Mouse (Mus musculus): ENCODE measurements at regions not wholly inside any gene's neighbourhood (a gene's known extent, or its start where the extent isn't known, plus 50 kb on each side); places are given as distances from the start of the nearest gene placed in this dataset.

DNA sequence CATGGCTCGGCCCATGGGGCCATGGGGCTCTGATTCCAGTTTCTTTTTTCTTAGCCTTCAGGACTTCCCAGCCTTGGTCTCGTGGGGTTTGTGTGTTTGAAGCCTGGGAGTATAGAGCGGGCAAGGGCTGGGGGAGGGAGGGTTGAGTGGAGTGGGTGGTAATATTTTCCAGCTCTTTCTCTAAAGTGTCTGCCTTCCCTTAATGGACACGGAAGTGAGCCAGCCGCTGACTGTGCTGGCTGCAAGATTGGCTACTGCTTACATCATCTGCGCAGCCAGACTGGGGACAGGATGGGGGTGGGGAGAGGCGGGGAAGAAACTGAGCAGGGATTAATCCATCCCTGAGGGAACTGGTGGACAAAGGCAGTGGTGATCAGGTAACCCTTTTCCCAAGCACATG is 52.3 kb downstream of the Tnp1 start:
- Histone ChIP-seq H3K36me3 (ENCODE audit: control insufficient read depth, insufficient read depth, low read length) (no peaks in the 10 kb centered on the region), H3K4me1 (ENCODE audit: control insufficient read depth, insufficient read depth, low read length) (no peaks in the 10 kb centered on the region; the same call in 1 of the 2 replicates), H3K27me3 (ENCODE audit: control insufficient read depth, insufficient read depth, low read depth, low read length) (no peaks in the 10 kb centered on the region), H3K9me3 (replicated peaks; ENCODE audit: control insufficient read depth, low read length, poor library complexity, severe bottlenecking) (no peaks in the 10 kb centered on the region), H3K27ac (ENCODE audit: low read length) (0 out of 2 replicates have a peak overlapping the region, but pooled peaks have one; percentile 35), H3K4me2 (ENCODE audit: low read length) (no peak overlapping the region), H3K9ac (ENCODE audit: low read depth, low read length) (no peak overlapping the region), H3K4me3 (ENCODE audit: low read depth, low read length) (no peak overlapping the region)
- WGBS: 27% methylated on average over 7 of the region's 7 CpGs
- peak; percentile 60 for ATAC-seq

DNA sequence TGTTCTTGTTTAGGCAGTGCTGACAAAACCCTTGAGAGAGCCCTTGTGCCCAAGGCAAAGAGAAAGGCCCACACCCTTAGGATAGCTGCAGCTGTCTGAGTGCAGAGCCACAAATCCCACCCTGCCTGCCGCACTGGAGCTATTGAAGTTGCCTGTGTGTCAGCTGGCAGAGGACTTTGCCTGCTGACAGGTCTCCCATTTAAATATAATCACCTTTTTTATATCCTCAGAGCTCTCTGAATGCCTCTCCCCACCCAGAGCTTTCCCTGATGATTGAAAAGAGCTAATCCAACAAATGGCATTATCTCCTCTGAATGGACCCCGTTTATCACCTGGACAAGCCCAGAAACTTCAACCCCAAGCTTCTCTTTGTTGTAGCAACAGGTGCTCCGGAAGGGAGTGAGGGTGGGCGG is 55.5 kb downstream of the Tnp1 start:
- no peaks in the 10 kb centered on the region for H3K9me3 ChIP-seq (replicated peaks; ENCODE audit: control insufficient read depth, low read length, poor library complexity, severe bottlenecking)
- no peak overlapping the region for H3K9ac ChIP-seq (ENCODE audit: low read depth, low read length)
- WGBS: 15% methylated on average over 4 of the region's 4 CpGs
- H3K4me1 ChIP-seq (ENCODE audit: control insufficient read depth, insufficient read depth, low read length): no peaks in the 10 kb centered on the region; the same call in 1 of the 2 replicates
- H3K27me3 ChIP-seq (ENCODE audit: control insufficient read depth, insufficient read depth, low read depth, low read length): no peaks in the 10 kb centered on the region
- H3K4me2 ChIP-seq (ENCODE audit: low read length): no peak overlapping the region
- no peak overlapping the region for H3K4me3 ChIP-seq (ENCODE audit: low read depth, low read length)
- no peak for ATAC-seq
- H3K27ac ChIP-seq (ENCODE audit: low read length): no peak overlapping the region
- no peaks in the 10 kb centered on the region for H3K36me3 ChIP-seq (ENCODE audit: control insufficient read depth, insufficient read depth, low read length)

DNA sequence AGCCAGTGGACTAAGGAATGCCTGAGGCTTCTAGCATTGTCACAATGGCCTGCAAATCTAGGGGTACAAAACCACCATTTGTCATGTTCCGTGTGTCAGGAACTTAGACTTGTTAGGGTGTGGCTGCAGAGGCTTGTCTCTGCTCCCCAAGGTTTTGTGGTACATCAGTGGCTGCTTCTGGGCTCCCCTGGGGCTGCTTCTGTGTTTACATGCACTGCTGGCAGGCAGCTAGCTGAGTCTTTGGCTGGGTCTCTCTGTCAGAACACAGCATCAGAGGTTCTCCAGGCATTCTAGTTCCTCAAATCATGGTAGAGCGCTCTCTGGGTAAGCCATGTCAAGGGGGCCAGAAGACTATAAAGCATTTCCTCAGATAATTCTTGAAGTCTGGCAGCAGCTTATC is 60.3 kb downstream of the Tnp1 start:
- Histone ChIP-seq H3K36me3 (ENCODE audit: control insufficient read depth, insufficient read depth, low read length) (no peaks in the 10 kb centered on the region), H3K27me3 (ENCODE audit: control insufficient read depth, insufficient read depth, low read depth, low read length) (no peaks in the 10 kb centered on the region), H3K9ac (ENCODE audit: low read depth, low read length) (no peak overlapping the region), H3K4me3 (ENCODE audit: low read depth, low read length) (no peak overlapping the region), H3K4me2 (ENCODE audit: low read length) (no peak overlapping the region), H3K9me3 (replicated peaks; ENCODE audit: control insufficient read depth, low read length, poor library complexity, severe bottlenecking) (no peaks in the 10 kb centered on the region), H3K27ac (ENCODE audit: low read length) (no peak overlapping the region), H3K4me1 (ENCODE audit: control insufficient read depth, insufficient read depth, low read length) (no peaks in the 10 kb centered on the region)
- no peak for ATAC-seq
- 92% methylated on average over 2 of the region's 2 CpGs for WGBS

DNA sequence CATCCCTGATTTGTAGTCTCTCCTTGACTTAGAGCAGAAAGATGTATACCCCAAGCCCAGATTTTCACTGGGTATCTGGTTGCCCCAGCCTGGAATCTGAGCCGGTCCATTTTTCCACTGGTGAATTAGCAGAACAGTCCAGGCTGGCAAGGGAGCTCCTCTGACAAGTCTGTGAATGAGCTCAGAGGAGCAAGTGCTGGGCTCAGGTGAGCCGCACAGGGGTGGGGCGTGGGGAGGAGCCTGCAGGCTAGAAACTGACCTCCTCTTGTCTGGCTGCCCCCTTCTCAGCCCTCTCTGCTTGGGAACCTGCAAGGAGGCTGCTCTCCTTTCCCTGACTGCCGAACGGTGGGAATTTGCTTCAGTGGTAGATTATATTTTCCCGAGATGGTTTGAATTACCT is 62.8 kb downstream of the Tnp1 start:
- WGBS: 53% methylated on average over 6 of the region's 6 CpGs
- Histone ChIP-seq H3K36me3 (ENCODE audit: control insufficient read depth, insufficient read depth, low read length) (no peaks in the 10 kb centered on the region), H3K9me3 (replicated peaks; ENCODE audit: control insufficient read depth, low read length, poor library complexity, severe bottlenecking) (no peaks in the 10 kb centered on the region), H3K27me3 (ENCODE audit: control insufficient read depth, insufficient read depth, low read depth, low read length) (no peaks in the 10 kb centered on the region), H3K4me3 (ENCODE audit: low read depth, low read length) (no peak overlapping the region), H3K27ac (ENCODE audit: low read length) (no peak overlapping the region), H3K4me1 (ENCODE audit: control insufficient read depth, insufficient read depth, low read length) (no peaks in the 10 kb centered on the region), H3K9ac (ENCODE audit: low read depth, low read length) (no peak overlapping the region), H3K4me2 (ENCODE audit: low read length) (no peak overlapping the region)
- ATAC-seq: no peak

DNA sequence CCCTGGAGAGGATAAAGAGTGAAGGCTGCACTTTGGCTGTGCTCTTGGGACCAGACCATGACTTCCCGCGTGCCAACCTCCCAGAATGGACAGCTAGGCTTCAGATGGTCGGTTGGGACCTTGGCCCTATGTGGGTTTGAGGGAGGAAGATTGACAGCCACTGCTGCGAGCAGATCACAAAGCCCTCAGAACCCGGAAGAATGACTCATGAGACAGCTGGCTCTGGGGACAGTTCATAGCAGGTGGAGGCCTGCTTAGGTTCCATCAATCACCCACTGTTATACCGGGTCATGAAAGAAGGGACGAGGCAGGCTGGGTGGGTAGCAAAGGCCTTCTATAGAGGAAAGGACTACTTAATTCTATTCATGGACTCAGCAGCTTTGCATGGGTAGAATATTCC is 63.9 kb downstream of the Tnp1 start:
- no peaks in the 10 kb centered on the region for H3K36me3 ChIP-seq (ENCODE audit: control insufficient read depth, insufficient read depth, low read length)
- no peaks in the 10 kb centered on the region for H3K27me3 ChIP-seq (ENCODE audit: control insufficient read depth, insufficient read depth, low read depth, low read length)
- no peak overlapping the region for H3K27ac ChIP-seq (ENCODE audit: low read length)
- 78% methylated on average over 7 of the region's 7 CpGs for whole genome bisulfite sequencing
- no peaks in the 10 kb centered on the region for H3K4me1 ChIP-seq (ENCODE audit: control insufficient read depth, insufficient read depth, low read length)
- ATAC-seq: no peak
- H3K9me3 ChIP-seq (replicated peaks; ENCODE audit: control insufficient read depth, low read length, poor library complexity, severe bottlenecking): no peaks in the 10 kb centered on the region
- H3K4me2 ChIP-seq (ENCODE audit: low read length): no peak overlapping the region
- no peak overlapping the region for H3K4me3 ChIP-seq (ENCODE audit: low read depth, low read length)
- H3K9ac ChIP-seq (ENCODE audit: low read depth, low read length): no peak overlapping the region

DNA sequence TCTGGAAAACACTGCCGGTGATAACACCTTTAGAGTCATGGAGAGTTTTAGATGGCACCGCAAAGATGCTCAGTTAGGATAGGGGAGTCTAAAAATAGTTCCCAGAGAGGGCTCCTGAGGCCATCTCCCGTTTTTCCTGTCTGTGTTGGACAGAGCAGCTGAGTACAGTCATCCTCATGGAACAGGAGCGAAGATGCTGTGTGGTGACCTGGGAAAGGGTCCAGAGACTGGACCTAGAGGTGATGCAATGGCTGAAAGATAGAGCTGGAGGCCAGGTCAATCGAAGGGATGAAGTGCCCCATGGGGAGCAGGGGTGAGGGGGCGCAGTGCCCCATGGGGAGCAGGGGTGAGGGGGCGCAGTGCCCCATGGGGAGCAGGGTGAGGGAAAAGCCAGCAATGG is 64.3 kb downstream of the Tnp1 start:
- ATAC-seq: no peak
- Histone ChIP-seq H3K27ac (ENCODE audit: low read length) (no peak overlapping the region), H3K4me3 (ENCODE audit: low read depth, low read length) (no peak overlapping the region), H3K4me2 (ENCODE audit: low read length) (no peak overlapping the region), H3K4me1 (ENCODE audit: control insufficient read depth, insufficient read depth, low read length) (no peaks in the 10 kb centered on the region), H3K9me3 (replicated peaks; ENCODE audit: control insufficient read depth, low read length, poor library complexity, severe bottlenecking) (no peaks in the 10 kb centered on the region), H3K27me3 (ENCODE audit: control insufficient read depth, insufficient read depth, low read depth, low read length) (no peaks in the 10 kb centered on the region), H3K9ac (ENCODE audit: low read depth, low read length) (no peak overlapping the region), H3K36me3 (ENCODE audit: control insufficient read depth, insufficient read depth, low read length) (no peaks in the 10 kb centered on the region)
- 86% methylated on average over 7 of the region's 7 CpGs for WGBS

DNA sequence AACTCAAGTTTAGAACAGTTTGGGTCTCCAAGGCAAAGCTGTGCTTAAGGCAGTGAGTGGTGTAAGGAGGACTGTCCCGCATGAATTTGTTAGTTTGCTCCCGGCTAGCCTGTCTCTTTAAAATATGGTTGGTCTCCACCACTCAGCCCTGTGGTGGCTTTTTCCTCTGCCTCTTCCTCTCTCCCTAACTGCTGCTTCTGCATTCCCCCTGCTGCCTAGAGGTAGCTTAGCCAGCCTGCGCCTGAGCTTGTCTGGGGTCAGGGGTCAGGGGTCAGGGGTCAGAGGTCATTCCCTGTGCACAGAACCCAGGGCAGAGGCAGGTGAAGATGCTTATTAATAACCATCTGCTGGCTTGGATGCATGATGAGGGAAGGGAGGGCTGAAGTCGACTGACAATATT is 69.5 kb downstream of the Tnp1 start:
- no peaks in the 10 kb centered on the region for H3K27me3 ChIP-seq (ENCODE audit: control insufficient read depth, insufficient read depth, low read depth, low read length)
- H3K27ac ChIP-seq (ENCODE audit: low read length): no peak overlapping the region
- no peak overlapping the region for H3K9ac ChIP-seq (ENCODE audit: low read depth, low read length)
- H3K4me2 ChIP-seq (ENCODE audit: low read length): no peak overlapping the region
- 20% methylated on average over 4 of the region's 4 CpGs for WGBS
- ATAC-seq: no peak
- H3K9me3 ChIP-seq (replicated peaks; ENCODE audit: control insufficient read depth, low read length, poor library complexity, severe bottlenecking): no peaks in the 10 kb centered on the region
- H3K36me3 ChIP-seq (ENCODE audit: control insufficient read depth, insufficient read depth, low read length): no peaks in the 10 kb centered on the region
- H3K4me3 ChIP-seq (ENCODE audit: low read depth, low read length): no peak overlapping the region
- peaks cover 7% of the 10 kb centered on the region for H3K4me1 ChIP-seq (ENCODE audit: control insufficient read depth, insufficient read depth, low read length)

DNA sequence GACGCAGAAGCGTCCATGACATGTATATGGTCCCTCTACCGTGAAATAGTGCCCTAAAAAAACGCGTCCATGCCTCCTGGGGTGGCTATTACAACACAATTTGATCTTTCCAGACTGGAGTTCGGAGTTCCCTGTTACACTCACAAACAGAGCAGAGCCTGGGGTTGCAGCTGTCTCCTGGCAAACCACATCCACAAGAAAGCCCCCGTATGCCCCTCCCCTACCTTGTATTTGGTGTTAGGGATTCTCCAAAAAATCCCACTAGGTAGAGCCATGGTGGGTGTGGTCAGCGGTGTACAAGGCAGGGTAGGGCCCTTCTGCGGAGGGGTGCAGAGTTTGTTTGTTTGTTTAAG is 70.0 kb downstream of the Tnp1 start:
- Histone ChIP-seq H3K4me1 (ENCODE audit: control insufficient read depth, insufficient read depth, low read length) (peaks cover 7% of the 10 kb centered on the region), H3K9ac (ENCODE audit: low read depth, low read length) (no peak overlapping the region), H3K4me3 (ENCODE audit: low read depth, low read length) (no peak overlapping the region), H3K4me2 (ENCODE audit: low read length) (peak overlapping the region; percentile 41), H3K36me3 (ENCODE audit: control insufficient read depth, insufficient read depth, low read length) (no peaks in the 10 kb centered on the region), H3K27me3 (ENCODE audit: control insufficient read depth, insufficient read depth, low read depth, low read length) (no peaks in the 10 kb centered on the region), H3K27ac (ENCODE audit: low read length) (no peak overlapping the region), H3K9me3 (replicated peaks; ENCODE audit: control insufficient read depth, low read length, poor library complexity, severe bottlenecking) (no peaks in the 10 kb centered on the region)
- ATAC-seq: no peak
- 16% methylated on average over 9 of the region's 9 CpGs for WGBS

DNA sequence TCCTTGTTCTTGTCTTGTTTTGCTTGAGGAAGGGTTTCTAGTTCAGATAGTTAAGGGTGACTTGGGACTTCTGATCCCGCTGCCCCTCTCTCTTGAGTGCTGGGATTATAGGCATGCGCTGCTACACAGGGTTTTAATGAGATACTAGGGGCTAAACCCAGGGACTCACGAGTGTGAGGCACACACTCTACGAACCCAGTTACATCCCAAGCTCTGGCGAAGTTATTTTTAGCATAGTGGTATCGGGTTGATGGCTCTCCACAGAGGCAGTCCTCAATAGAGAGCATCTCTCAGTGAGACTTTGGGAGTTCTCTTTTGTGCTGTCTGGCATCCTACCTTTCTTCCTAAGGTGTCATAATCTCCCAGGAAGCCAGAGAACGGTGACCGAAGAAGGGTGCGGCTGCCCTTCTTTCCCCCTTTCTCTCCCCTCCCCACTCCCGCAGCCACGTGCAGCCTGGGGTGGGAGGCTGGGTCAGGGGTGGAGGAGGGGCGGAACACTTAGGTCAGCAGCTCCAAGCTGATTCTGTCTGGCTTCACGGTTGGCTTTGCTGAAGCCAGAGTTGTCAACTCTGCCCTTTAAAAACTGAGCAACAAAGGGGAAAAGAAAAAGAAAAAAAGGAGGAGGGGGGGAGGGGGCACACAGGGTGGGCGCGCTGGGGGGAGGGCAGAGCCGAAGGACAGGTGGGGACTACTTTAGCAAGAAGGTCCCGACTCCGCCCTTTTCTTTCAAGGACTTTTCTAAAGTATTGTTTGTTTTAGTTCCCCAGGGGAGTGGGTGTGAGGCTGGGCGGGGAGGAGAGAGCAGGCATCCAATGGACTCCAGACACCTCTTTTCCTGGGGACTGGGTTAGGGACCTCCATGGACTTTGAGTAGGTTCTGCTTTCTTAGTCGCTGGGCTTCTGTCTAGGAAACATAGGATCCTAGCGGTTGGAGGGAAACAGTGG is 70.4 kb upstream of the Igfbp5 start:
- H3K4me3 ChIP-seq (ENCODE audit: low read depth, low read length): no peak overlapping the region

More for the DNA sequence above, 70.4 kb upstream of the Igfbp5 start:
- Histone ChIP-seq H3K9ac (ENCODE audit: low read depth, low read length) (no peak overlapping the region), H3K4me2 (ENCODE audit: low read length) (peak overlapping the region; percentile 41), H3K27me3 (ENCODE audit: control insufficient read depth, insufficient read depth, low read depth, low read length) (no peaks in the 10 kb centered on the region), H3K4me1 (ENCODE audit: control insufficient read depth, insufficient read depth, low read length) (peaks cover 7% of the 10 kb centered on the region), H3K9me3 (replicated peaks; ENCODE audit: control insufficient read depth, low read length, poor library complexity, severe bottlenecking) (no peaks in the 10 kb centered on the region), H3K27ac (ENCODE audit: low read length) (no peak overlapping the region), H3K36me3 (ENCODE audit: control insufficient read depth, insufficient read depth, low read length) (no peaks in the 10 kb centered on the region)
- 10% methylated on average over 21 of the region's 21 CpGs for WGBS
- ATAC-seq: no peak

Measured in midbrain, embryonic 16.5 days (tissue).